Mouse (Mus musculus) MEL (cell line): ENCODE results near the gene Tmem109. TPM values are rescaled to one million over a fixed set of nuclear protein-coding genes. Genes with fewer than 3 reads are reported as not detected.

ENCODE experiments used
- DNase-seq: peaks from one replicate; pipeline ENCODE4 v3.0.0; 2011; ENCODE audit warnings: low read depth, low spot score
- H3K27ac ChIP-seq: 2 replicates; pipeline ENCODE4 v1.5.1; 2012; ENCODE audit warnings: low read depth, mild to moderate bottlenecking, control low read depth, low read length, moderate library complexity; ENCODE audit not compliant: control insufficient read depth
- H3K27me3 ChIP-seq, 2 experiments: fragments of 150-350 bp in 1 of 2; sonication (generic) in 1 of 2; 2 replicates each; pipeline ENCODE4 v1.6.1; 2012; ENCODE audit warnings: low read length in 2 of 2, mild to moderate bottlenecking in 2 of 2, improper control_type of control experiment in 1 of 2, moderate library complexity in 1 of 2; ENCODE audit not compliant: insufficient read depth in 2 of 2, control insufficient read depth in 1 of 2
- H3K36me3 ChIP-seq, 2 experiments: 2 replicates each; pipeline ENCODE4 v1.6.1; 2012 to 2014; ENCODE audit warnings: low read length in 2 of 2, improper control_type of control experiment in 1 of 2, inconsistent platforms in 1 of 2, mild to moderate bottlenecking in 1 of 2; ENCODE audit not compliant: insufficient read depth in 2 of 2, control insufficient read depth in 1 of 2
- H3K4me1 ChIP-seq, 2 experiments: fragments of 150-350 bp in 1 of 2; sonication (generic) in 1 of 2; 2 replicates each; pipeline ENCODE4 v1.6.1; 2012; ENCODE audit warnings: low read length in 2 of 2, improper control_type of control experiment in 1 of 2, mild to moderate bottlenecking in 1 of 2; ENCODE audit not compliant: insufficient read depth in 2 of 2, control insufficient read depth in 1 of 2
- H3K4me3 ChIP-seq, 2 experiments: fragments of 150-350 bp in 1 of 2; sonication (generic) in 1 of 2; 2 replicates each; pipeline ENCODE4 v1.5.1; 2012; ENCODE audit warnings: low read depth in 2 of 2, low read length in 2 of 2, mild to moderate bottlenecking in 2 of 2, moderate library complexity in 2 of 2, control low read depth in 1 of 2, improper control_type of control experiment in 1 of 2; ENCODE audit not compliant: control insufficient read depth in 1 of 2, insufficient read depth in 1 of 2
- H3K79me2 ChIP-seq: 2 replicates; pipeline ENCODE4 v1.6.1; 2012; ENCODE audit warnings: mild to moderate bottlenecking, low read length, moderate library complexity; ENCODE audit not compliant: control insufficient read depth, poor library complexity, insufficient read depth
- H3K9ac ChIP-seq: 2 replicates; pipeline ENCODE4 v1.6.1; 2012; ENCODE audit warnings: low read depth, mild to moderate bottlenecking, control low read depth, low read length, moderate library complexity; ENCODE audit not compliant: control insufficient read depth, poor library complexity, severe bottlenecking
- H3K9me3 ChIP-seq: fragments of 150-350 bp; sonication (generic); replicated peaks from 2 replicates; pipeline ENCODE4 v1.6.1; 2012; ENCODE audit warnings: mild to moderate bottlenecking, low read length, improper control_type of control experiment, moderate library complexity; ENCODE audit not compliant: insufficient read depth
- CTCF ChIP-seq, 3 experiments: IDR thresholded peaks in 2 of 3; conservative IDR thresholded peaks in 1 of 3; 2 replicates each; pipeline ENCODE4 v1.5.1; 2011 to 2012; ENCODE audit warnings: low read length in 3 of 3, low read depth in 2 of 3, mild to moderate bottlenecking in 2 of 3, improper control_type of control experiment in 1 of 3, inconsistent platforms in 1 of 3, mixed read lengths in 1 of 3, moderate library complexity in 1 of 3; ENCODE audit not compliant: control insufficient read depth in 1 of 3, insufficient read depth in 1 of 3, poor library complexity in 1 of 3, severe bottlenecking in 1 of 3
- ELF1 ChIP-seq: IDR thresholded peaks from 2 replicates; pipeline ENCODE4 v1.6.1; 2014; ENCODE audit warnings: low read depth, mild to moderate bottlenecking, inconsistent platforms, low read length, improper control_type of control experiment, moderate library complexity
- EP300 ChIP-seq, 2 experiments: IDR thresholded peaks; 2 replicates each; pipeline ENCODE4 v1.6.1; 2011; ENCODE audit warnings: improper control_type of control experiment in 2 of 2, low read length in 2 of 2, low read depth in 1 of 2, mild to moderate bottlenecking in 1 of 2
- GABPA ChIP-seq: IDR thresholded peaks from 2 replicates; pipeline ENCODE4 v1.6.1; 2012; ENCODE audit warnings: low read depth, mild to moderate bottlenecking, inconsistent platforms, low read length, improper control_type of control experiment, moderate library complexity
- GATA1 ChIP-seq: IDR thresholded peaks from 2 replicates; pipeline ENCODE4 v1.6.1; 2011; ENCODE audit warnings: low read depth, low read length, improper control_type of control experiment
- HCFC1 ChIP-seq: IDR thresholded peaks from 2 replicates; pipeline ENCODE4 v1.6.1; 2012; ENCODE audit warnings: low read depth, mild to moderate bottlenecking, inconsistent platforms, low read length, improper control_type of control experiment, moderate library complexity
- KAT2A ChIP-seq: conservative IDR thresholded peaks from 2 replicates; pipeline ENCODE4 v1.6.1; 2012; ENCODE audit warnings: low read depth, low read length, improper control_type of control experiment, inconsistent platforms
- MAX ChIP-seq: IDR thresholded peaks from 2 replicates; pipeline ENCODE4 v1.6.1; 2011; ENCODE audit warnings: low read length, improper control_type of control experiment
- MAZ ChIP-seq: IDR thresholded peaks from 2 replicates; pipeline ENCODE4 v1.6.1; 2012; ENCODE audit warnings: low read depth, mild to moderate bottlenecking, inconsistent platforms, low read length, improper control_type of control experiment
- MEF2A ChIP-seq: IDR thresholded peaks from 2 replicates; pipeline ENCODE4 v1.6.1; 2014; ENCODE audit warnings: low read depth, mild to moderate bottlenecking, inconsistent platforms, low read length, improper control_type of control experiment; ENCODE audit not compliant: poor library complexity, insufficient replicate concordance, severe bottlenecking; ENCODE audit errors: extremely low read depth
- MYB ChIP-seq: IDR thresholded peaks from 2 replicates; pipeline ENCODE4 v1.6.1; 2011; ENCODE audit warnings: mild to moderate bottlenecking, low read depth, low read length, improper control_type of control experiment
- MYC ChIP-seq: IDR thresholded peaks from 2 replicates; pipeline ENCODE4 v1.6.1; 2011; ENCODE audit warnings: low read depth, mild to moderate bottlenecking, low read length, improper control_type of control experiment, moderate library complexity
- POLR2A ChIP-seq, 2 experiments: IDR thresholded peaks; 2 replicates each; pipeline ENCODE4 v1.6.1; 2011 to 2012; ENCODE audit warnings: low read length in 2 of 2, mild to moderate bottlenecking in 2 of 2, control low read depth in 1 of 2, improper control_type of control experiment in 1 of 2, low read depth in 1 of 2, moderate library complexity in 1 of 2; ENCODE audit not compliant: control insufficient read depth in 1 of 2, insufficient read depth in 1 of 2, poor library complexity in 1 of 2
- POLR2AphosphoS2 ChIP-seq: IDR thresholded peaks from 2 replicates; pipeline ENCODE4 v1.6.1; 2011; ENCODE audit warnings: low read length, improper control_type of control experiment
- POLR2AphosphoS5 ChIP-seq: IDR thresholded peaks from 2 replicates; pipeline ENCODE4 v1.6.1; 2012; ENCODE audit warnings: low read depth, borderline replicate concordance, mild to moderate bottlenecking, inconsistent platforms, low read length, moderate library complexity, mixed read lengths
- SIN3A ChIP-seq: IDR thresholded peaks from 2 replicates; pipeline ENCODE4 v1.6.1; 2012; ENCODE audit warnings: low read length, improper control_type of control experiment, inconsistent platforms
- SMC3 ChIP-seq: IDR thresholded peaks from 2 replicates; pipeline ENCODE4 v1.6.1; 2011; ENCODE audit warnings: low read depth, low read length, improper control_type of control experiment
- TBP ChIP-seq: IDR thresholded peaks from 2 replicates; pipeline ENCODE4 v1.8.0; 2011; ENCODE audit warnings: low read depth, low read length, improper control_type of control experiment
- USF1 ChIP-seq: IDR thresholded peaks from 2 replicates; pipeline ENCODE4 v1.6.1; 2014; ENCODE audit warnings: low read depth, mild to moderate bottlenecking, inconsistent platforms, low read length, improper control_type of control experiment, moderate library complexity
- ZC3H11A ChIP-seq: IDR thresholded peaks from 2 replicates; pipeline ENCODE4 v1.6.1; 2012; ENCODE audit warnings: low read depth, mild to moderate bottlenecking, inconsistent platforms, low read length, improper control_type of control experiment
- ZMIZ1 ChIP-seq: IDR thresholded peaks from 2 replicates; pipeline ENCODE4 v1.6.1; 2012; ENCODE audit warnings: low read depth, mild to moderate bottlenecking, inconsistent platforms, low read length, improper control_type of control experiment, moderate library complexity
- ZNF384 ChIP-seq: IDR thresholded peaks from 2 replicates; pipeline ENCODE4 v1.6.1; 2012; ENCODE audit warnings: low read depth, mild to moderate bottlenecking, inconsistent platforms, low read length, improper control_type of control experiment
- polyA plus RNA-seq, 2 experiments: library from polyadenylated mRNA; stranded (reverse) in 1 of 2; unstranded in 1 of 2; fragments of >175 nt in 1 of 2; fragments of >200 nt in 1 of 2; gene quantifications; 2 replicates each; pipeline versions ENCODE4 v1.2.1 to v1.2.4; 2012; ENCODE audit warnings: low replicate concordance in 2 of 2, low read depth in 1 of 2; ENCODE audit not compliant: insufficient read length in 2 of 2, insufficient read depth in 1 of 2, missing spikeins in 1 of 2
- total RNA-seq: library from RNA; depleted of rRNA; stranded (reverse); fragments of 300-350 nt; gene quantifications from 2 replicates; pipeline ENCODE4 v1.2.3, GENCODE M21; 2012

Gene Tmem109
- total and polyA plus RNA-seq, 3 experiments: 30.4 to 42.4 TPM; not detected in 1

GRCm38 (mm10) chr19:10847311-10848087 is 34.3 kb downstream of the Tmem109 start:
- DNase-seq: no peak
- H3K4me1 ChIP-seq: no peaks in the 10 kb centered on the region
- H3K36me3 ChIP-seq: no peaks in the 10 kb centered on the region
- H3K9ac ChIP-seq: no peak overlapping the region
- TF ChIP-seq TBP (no peak), CTCF (IDR thresholded peaks at IDR 0.05 in 2 of 3, conservative IDR thresholded peaks at IDR 0.05 in 1 of 3; ENCODE audit: control insufficient read depth in 1 of 3, insufficient read depth in 1 of 3, low read depth in 2 of 3, low read length in 3 of 3, poor library complexity in 1 of 3, severe bottlenecking in 1 of 3) (no peak), SMC3 (no peak), MAX (no peak), ELF1 (no peak), GATA1 (no peak), ZNF384 (no peak)
- TF ChIP-seq, all 39 proteins: peak for 0
- peaks cover 0 to 4% of the 10 kb centered on the region in 2 experiments; a peak in 1 of 4 replicates for H3K27me3 ChIP-seq
- H3K4me3 ChIP-seq: no peak overlapping the region
- H3K79me2 ChIP-seq: no peaks in the 10 kb centered on the region
- H3K9me3 ChIP-seq: no peaks in the 10 kb centered on the region
- no peak overlapping the region for H3K27ac ChIP-seq

- Histone ChIP-seq H3K27me3 (peaks cover 0 to 4% of the 10 kb centered on the region in 2 experiments; a peak in 1 of 4 replicates), H3K4me1 (no peaks in the 10 kb centered on the region), H3K27ac (no peak overlapping the region)
These were observed 35.7 kb downstream of the Tmem109 start for GRCm38 (mm10) chr19:10846150-10846549.

More at GRCm38 (mm10) chr19:10846150-10846549, 35.7 kb downstream of the Tmem109 start:
- Histone ChIP-seq H3K9me3 (no peaks in the 10 kb centered on the region), H3K79me2 (no peaks in the 10 kb centered on the region), H3K36me3 (no peaks in the 10 kb centered on the region), H3K4me3 (no peak overlapping the region), H3K9ac (no peak overlapping the region)
- no peak for DNase-seq
- no peak for TF ChIP-seq KAT2A
- no peak for TF ChIP-seq MYC
- TF ChIP-seq POLR2AphosphoS2: no peak
- TF ChIP-seq ZC3H11A: no peak
- TF ChIP-seq MAZ: no peak
- TF ChIP-seq SIN3A: no peak
- TF ChIP-seq TBP: no peak
- TF ChIP-seq MYB: no peak
- TF ChIP-seq USF1: no peak
- TF ChIP-seq POLR2A (IDR thresholded peaks at IDR 0.05; ENCODE audit: control insufficient read depth in 1 of 2, insufficient read depth in 1 of 2, low read depth in 1 of 2, low read length in 2 of 2, poor library complexity in 1 of 2): no peak
- TF ChIP-seq ZMIZ1: no peak
- TF ChIP-seq HCFC1: no peak
- no peak for TF ChIP-seq EP300 (IDR thresholded peaks at IDR 0.05; ENCODE audit: low read depth in 1 of 2, low read length in 2 of 2)
- TF ChIP-seq POLR2AphosphoS5: no peak
- TF ChIP-seq MEF2A: no peak
- no peak for TF ChIP-seq CTCF (IDR thresholded peaks at IDR 0.05 in 2 of 3, conservative IDR thresholded peaks at IDR 0.05 in 1 of 3; ENCODE audit: control insufficient read depth in 1 of 3, insufficient read depth in 1 of 3, low read depth in 2 of 3, low read length in 3 of 3, poor library complexity in 1 of 3, severe bottlenecking in 1 of 3)
- no peak for TF ChIP-seq GABPA
- TF ChIP-seq MAX: no peak
